Mouse (Mus musculus) c-Kit-positive CD71-positive TER-119-positive erythroid progenitor cells, embryonic 14.5 days (primary cell): ENCODE data around the gene Oas3.

Source experiments
- DNase-seq: peaks from one replicate; pipeline ENCODE4 v3.0.0-alpha.2; 2013; ENCODE audit warnings: low spot score

Oas3 gene

GRCm38 (mm10) chr5:120752786-120753185, 24.7 kb downstream of the Oas3 start:
- DNase-seq, result no peak

- no peak for DNase-seq
Observed at GRCm38 (mm10) chr5:120751206-120751605, 26.3 kb downstream of the Oas3 start.

DNA sequence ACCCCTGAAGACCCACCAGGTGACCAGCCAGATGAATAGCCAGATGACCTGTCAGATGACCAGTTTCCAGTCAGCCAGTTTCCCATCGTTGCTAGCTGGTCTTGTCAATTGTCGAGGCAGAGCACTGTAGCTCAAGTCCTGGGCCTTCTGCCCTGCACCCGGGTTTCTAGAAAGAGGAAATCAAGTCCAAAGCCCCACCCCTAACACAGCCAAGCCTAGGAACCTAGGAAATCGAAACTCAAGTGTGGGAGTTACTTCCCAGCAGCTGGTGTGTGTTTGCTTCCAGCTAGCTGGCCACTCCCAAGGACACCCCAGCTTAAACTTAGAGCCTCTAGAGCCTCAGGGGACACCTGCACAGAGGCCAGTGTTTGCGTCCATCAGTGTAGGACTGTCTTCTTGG, 27.8 kb downstream of the Oas3 start, which contains the start of gene Oas2:
Gene Oas2, minus strand, starts transcription at position 166 of the 400 bp plus-strand sequence.
- no peak for DNase-seq

DNA sequence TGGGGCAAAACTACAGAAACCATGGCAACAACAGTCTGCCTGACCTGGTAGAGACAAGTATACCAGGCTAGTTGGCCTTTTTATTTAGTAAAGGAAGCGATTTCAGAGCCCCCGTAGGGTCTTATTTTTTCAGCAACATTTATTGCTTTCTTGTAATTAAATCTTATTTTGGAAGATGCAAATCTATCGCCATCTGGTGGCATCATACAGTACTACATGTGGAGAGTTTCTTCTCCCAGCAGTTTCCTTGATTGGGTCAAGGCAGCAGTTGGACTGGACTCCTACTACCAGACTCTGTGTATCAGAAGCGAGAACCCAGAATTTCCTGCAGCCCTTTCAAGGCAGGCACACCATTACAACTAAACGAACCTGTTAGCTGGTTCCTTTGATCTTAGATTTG, 31.0 kb downstream of the Oas3 start:
- DNase-seq, result peak; percentile 39

- peak; percentile 35 for DNase-seq
Observed at GRCm38 (mm10) chr5:120742125-120742524, 35.3 kb downstream of the Oas3 start.

- no peak for DNase-seq
Observed at GRCm38 (mm10) chr5:120734380-120734990, 43.0 kb downstream of the Oas3 start.

DNA sequence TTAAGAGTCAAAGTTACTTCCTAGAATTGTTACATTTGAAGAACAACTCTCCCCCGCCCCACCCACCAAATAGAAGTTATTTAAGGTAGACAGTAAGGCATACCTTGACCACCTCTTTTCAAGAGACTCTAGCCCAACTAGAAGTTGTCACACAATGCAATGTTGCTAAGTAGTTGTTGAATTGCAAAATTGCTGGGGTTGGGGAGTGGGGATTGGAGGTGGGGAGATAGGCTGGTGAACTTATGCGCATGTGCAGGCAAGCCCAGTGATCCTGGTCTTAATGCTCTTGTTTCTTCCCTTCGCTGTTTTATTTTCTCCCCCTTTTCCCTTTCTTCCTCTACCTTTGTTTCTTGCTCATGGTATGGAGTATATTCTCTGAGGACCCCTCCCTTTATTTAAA, 43.8 kb downstream of the Oas3 start:
- DNase-seq, result no peak

- no peak for DNase-seq
Observed at GRCm38 (mm10) chr5:120732740-120733139, 44.7 kb downstream of the Oas3 start.

DNA sequence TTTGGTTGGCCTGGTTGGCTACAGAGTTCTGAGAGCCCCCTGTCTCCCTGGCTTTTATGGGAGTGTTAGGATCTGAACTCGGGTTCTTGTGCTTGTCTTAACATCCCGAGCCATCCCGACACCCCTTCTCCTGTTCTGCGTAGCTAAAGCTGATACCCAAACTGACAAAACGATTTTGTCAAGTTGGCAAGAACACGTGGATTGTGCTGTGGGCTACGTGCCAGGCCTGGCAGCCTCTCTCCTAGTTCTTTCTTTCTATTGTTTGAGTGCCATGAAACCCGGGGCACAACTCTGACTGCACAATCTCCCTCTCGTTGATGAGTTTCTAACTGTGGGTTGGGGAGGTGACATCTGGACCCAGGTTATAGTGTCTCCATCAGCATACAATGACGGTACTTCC, 48.1 kb downstream of the Oas3 start:
- no peak for DNase-seq

DNA sequence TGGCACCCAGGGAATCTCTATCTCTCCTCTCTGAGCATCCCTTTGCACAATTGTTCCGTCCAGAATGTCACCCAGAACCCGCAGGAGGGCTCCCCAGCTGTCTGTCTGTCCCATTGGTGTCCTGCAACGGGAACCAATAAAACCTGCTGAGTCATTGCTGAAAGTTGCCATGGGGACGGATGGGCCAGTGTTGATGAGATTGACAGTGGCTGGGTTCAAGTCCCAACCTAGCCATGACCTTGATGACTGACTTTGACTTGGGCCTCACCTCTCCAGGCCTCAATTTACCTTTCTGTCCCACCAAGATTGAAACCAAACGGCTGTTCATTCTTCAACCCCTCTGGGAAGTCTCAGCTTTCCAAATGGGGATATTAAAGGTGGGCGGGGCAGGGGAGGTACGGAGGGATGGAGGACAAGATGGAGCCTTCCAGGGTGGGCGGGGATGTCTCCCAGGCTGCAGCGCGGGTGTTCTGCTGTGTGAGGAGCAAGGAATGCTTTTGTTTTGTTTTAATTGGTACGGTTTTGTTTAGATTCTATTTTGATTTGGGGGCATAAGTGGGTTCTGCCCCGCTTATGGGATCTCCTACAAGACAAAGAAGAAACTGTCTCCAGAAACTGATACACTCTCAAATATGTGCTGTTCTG, 51.5 kb downstream of the Oas3 start:
- no peak for DNase-seq

- DNase-seq, result no peak
Observed at GRCm38 (mm10) chr5:120721005-120721404, 56.5 kb downstream of the Oas3 start.

DNA sequence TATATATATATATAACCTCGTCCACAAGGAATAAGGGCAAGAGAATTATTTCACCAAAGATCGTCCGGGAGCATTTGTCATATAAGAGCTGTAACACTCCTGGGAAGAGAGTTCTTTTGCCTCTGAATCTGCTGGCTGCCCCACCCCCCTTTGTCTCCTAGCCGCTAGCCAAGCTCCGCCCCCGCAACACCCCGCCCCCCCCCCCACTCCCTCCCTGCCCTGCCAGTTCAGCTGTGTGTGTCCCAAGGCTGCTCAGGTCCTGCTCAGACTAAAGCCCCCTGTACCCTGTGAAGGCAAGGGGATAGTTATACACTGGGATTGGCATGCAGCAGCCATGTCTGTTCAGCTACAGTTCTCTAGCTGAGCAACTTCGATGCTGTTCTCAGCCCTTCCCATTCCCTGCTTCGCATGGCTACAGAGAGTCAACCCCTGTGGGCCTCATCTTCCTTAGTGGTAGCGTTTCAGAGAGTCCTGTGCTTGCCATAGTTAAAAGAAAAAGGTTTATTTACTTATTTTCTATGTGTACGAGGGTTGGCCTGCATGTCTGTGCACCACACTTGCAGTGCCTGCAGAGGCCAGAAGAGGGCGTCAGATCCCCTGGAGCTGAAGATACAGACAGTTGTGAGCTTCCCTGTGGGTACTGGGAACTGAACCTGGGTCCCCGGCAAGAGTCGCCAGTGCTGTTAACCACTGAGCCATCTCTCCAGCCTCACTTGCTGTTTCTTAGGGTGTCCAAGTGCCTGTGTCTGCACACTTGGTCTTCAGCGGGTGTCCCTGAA, 58.7 kb downstream of the Oas3 start:
- DNase-seq, result no peak

- no peak for DNase-seq
Observed at GRCm38 (mm10) chr5:120717136-120717535, 60.3 kb downstream of the Oas3 start.

GRCm38 (mm10) chr5:120714314-120714713, 63.1 kb downstream of the Oas3 start:
- DNase-seq, result peak; percentile 34

GRCm38 (mm10) chr5:120712721-120713120, 64.7 kb downstream of the Oas3 start:
- DNase-seq, result no peak

DNA sequence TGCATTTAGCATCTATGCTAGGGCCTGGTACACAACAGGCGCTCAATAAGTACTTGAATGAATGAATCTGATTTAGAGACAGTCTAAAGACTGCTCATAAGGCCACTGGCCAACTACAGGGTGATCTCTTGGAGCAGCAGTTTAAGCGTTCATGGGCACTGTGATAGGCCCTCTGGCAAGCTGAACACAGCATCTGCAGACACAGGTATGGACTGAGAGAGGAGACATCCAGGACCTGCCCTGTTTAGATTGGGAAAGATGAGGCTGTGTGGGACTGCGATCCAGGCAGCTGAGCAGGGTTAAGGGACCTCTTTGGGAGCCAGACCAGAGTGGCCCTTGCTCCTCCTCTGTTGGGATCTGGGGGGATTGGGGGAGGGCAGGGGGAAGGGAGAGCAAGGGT, 65.6 kb downstream of the Oas3 start, which contains the start of gene Dtx1:
Gene Dtx1, minus strand, starts transcription at position 101 of the 400 bp plus-strand sequence.
- DNase-seq, result no peak

GRCm38 (mm10) chr5:120711416-120711815, 66.0 kb downstream of the Oas3 start:
- DNase-seq, result no peak

- no peak for DNase-seq
Observed at GRCm38 (mm10) chr5:120710826-120711248, 66.6 kb downstream of the Oas3 start.

DNA sequence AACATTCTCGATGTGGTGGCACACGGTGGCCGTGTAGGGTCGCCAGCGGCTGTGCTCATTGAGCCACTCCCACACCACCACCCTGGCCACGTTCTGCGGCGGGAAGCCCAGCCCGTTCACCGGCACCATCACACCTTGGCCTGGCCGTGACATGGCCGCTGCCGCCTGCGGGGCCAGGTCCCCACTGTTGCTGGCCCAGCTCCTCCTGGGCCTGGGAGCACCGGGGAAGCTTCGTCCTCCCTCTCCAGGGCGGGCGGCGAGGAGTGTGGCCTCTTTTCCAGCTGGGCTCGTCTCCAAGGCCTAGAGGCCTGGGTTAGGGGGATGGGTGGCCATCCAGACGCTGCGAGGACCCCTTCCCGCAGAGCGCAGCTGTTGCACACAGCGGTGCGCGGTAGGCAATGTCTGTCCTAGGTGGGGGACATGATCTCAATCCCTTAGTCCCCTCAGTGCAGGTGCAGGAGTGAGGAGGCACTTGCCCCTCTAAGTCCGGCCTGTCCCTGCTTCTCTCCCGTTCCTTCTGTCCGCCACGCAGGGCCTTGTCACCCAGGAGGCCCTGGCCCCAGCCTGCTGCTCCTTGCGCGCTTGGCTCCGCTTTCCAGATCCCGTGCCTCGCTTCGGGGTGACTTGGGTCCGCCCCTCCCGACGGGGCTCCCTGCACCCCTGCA, 67.2 kb downstream of the Oas3 start:
- no peak for DNase-seq

- DNase-seq, result no peak
Observed at GRCm38 (mm10) chr5:120706976-120707375, 70.5 kb downstream of the Oas3 start.

GRCm38 (mm10) chr5:120706541-120706940, 70.9 kb downstream of the Oas3 start:
- DNase-seq, result no peak

GRCm38 (mm10) chr5:120704421-120704820, 73.0 kb downstream of the Oas3 start:
- DNase-seq, result no peak
